Mouse (Mus musculus) CH12.LX (cell line): ENCODE data around the gene Rint1. TPM values are rescaled to one million over a fixed set of nuclear protein-coding genes. Genes with fewer than 3 reads are reported as not detected.
A peak's percentile ranks its signal among the peaks of the same experiment; 100 is the strongest.

Source experiments
- DNase-seq: peaks from one replicate; pipeline ENCODE4 v3.0.0-alpha.2; 2013; ENCODE audit errors: extremely low read depth
- H3K27ac ChIP-seq: 2 replicates; pipeline ENCODE4 v1.5.1; 2012; ENCODE audit warnings: low read depth, mild to moderate bottlenecking, control low read depth, moderate library complexity; ENCODE audit not compliant: insufficient read depth
- H3K27me3 ChIP-seq: replicated peaks from 2 replicates; pipeline ENCODE3; 2012; ENCODE audit warnings: inconsistent platforms
- H3K36me3 ChIP-seq, 2 experiments: replicated peaks in 1 of 2; 2 replicates each; pipeline versions ENCODE3 to v1.6.1; 2012; ENCODE audit warnings: inconsistent platforms in 1 of 2, low read length in 1 of 2, mild to moderate bottlenecking in 1 of 2, mixed read lengths in 1 of 2, moderate library complexity in 1 of 2; ENCODE audit not compliant: control insufficient read depth in 1 of 2, insufficient read depth in 1 of 2
- H3K4me1 ChIP-seq, 2 experiments: 2 replicates each; pipeline ENCODE4 v1.6.1; 2012; ENCODE audit warnings: inconsistent platforms in 1 of 2, moderate library complexity in 1 of 2; ENCODE audit not compliant: insufficient read depth in 2 of 2, control insufficient read depth in 1 of 2
- H3K4me2 ChIP-seq: 2 replicates; pipeline ENCODE4 v1.6.1; 2012; ENCODE audit warnings: low read depth, mild to moderate bottlenecking, control low read depth; ENCODE audit not compliant: poor library complexity, insufficient read depth, severe bottlenecking
- H3K4me3 ChIP-seq, 3 experiments: fragments of 150-350 bp in 1 of 3; sonication (generic) in 1 of 3; replicated peaks in 1 of 3; 2 replicates each; pipeline versions ENCODE3 to v1.5.1; 2011 to 2012; ENCODE audit warnings: low read depth in 2 of 3, low read length in 2 of 3, mild to moderate bottlenecking in 2 of 3, moderate library complexity in 2 of 3, control low read depth in 1 of 3, improper control_type of control experiment in 1 of 3, inconsistent platforms in 1 of 3, mixed read lengths in 1 of 3; ENCODE audit not compliant: poor library complexity in 1 of 3
- H3K79me2 ChIP-seq: replicated peaks from 2 replicates; pipeline ENCODE4 v1.6.1; 2012; ENCODE audit warnings: mild to moderate bottlenecking, moderate library complexity; ENCODE audit not compliant: control insufficient read depth, poor library complexity, insufficient read depth, severe bottlenecking; ENCODE audit errors: extremely low read depth
- H3K9ac ChIP-seq: 2 replicates; pipeline ENCODE4 v1.6.1; 2012; ENCODE audit warnings: low read depth, mild to moderate bottlenecking, control low read depth, moderate library complexity; ENCODE audit not compliant: insufficient read depth
- H3K9me3 ChIP-seq: replicated peaks from 2 replicates; pipeline ENCODE3; 2012; ENCODE audit warnings: low read length, inconsistent platforms, mixed read lengths
- CHD1 ChIP-seq: IDR thresholded peaks from 2 replicates; pipeline ENCODE4 v1.6.1; 2012; ENCODE audit warnings: low read depth, low read length, improper control_type of control experiment, inconsistent platforms
- CTCF ChIP-seq, 2 experiments: IDR thresholded peaks in 1 of 2; conservative IDR thresholded peaks in 1 of 2; 2 replicates each; pipeline ENCODE4 v1.5.1; 2011 to 2012; ENCODE audit warnings: low read depth in 2 of 2, low read length in 2 of 2, improper control_type of control experiment in 1 of 2, inconsistent platforms in 1 of 2, mild to moderate bottlenecking in 1 of 2, moderate library complexity in 1 of 2
- E2F4 ChIP-seq: IDR thresholded peaks from 2 replicates; pipeline ENCODE4 v1.6.1; 2011; ENCODE audit warnings: low read depth, low read length, improper control_type of control experiment; ENCODE audit not compliant: insufficient replicate concordance
- ETS1 ChIP-seq: conservative IDR thresholded peaks from 2 replicates; pipeline ENCODE4 v1.6.1; 2012; ENCODE audit warnings: low read depth, mild to moderate bottlenecking, inconsistent platforms, low read length, improper control_type of control experiment, moderate library complexity
- GABPA ChIP-seq: IDR thresholded peaks from 2 replicates; pipeline ENCODE4 v1.6.1; 2012; ENCODE audit warnings: low read depth, low read length, improper control_type of control experiment, inconsistent platforms; ENCODE audit not compliant: insufficient replicate concordance
- MAFK ChIP-seq: IDR thresholded peaks from 2 replicates; pipeline ENCODE4 v1.6.1; 2011; ENCODE audit warnings: low read length, improper control_type of control experiment; ENCODE audit not compliant: insufficient replicate concordance
- MAX ChIP-seq: IDR thresholded peaks from 2 replicates; pipeline ENCODE4 v1.6.1; 2011; ENCODE audit warnings: low read length, improper control_type of control experiment
- MAZ ChIP-seq: IDR thresholded peaks from 2 replicates; pipeline ENCODE4 v1.6.1; 2012; ENCODE audit warnings: low read depth, mild to moderate bottlenecking, inconsistent platforms, low read length, improper control_type of control experiment, moderate library complexity
- NELFE ChIP-seq: IDR thresholded peaks from 2 replicates; pipeline ENCODE4 v1.6.1; 2011; ENCODE audit warnings: low read depth, low read length, improper control_type of control experiment
- NRF1 ChIP-seq: IDR thresholded peaks from 2 replicates; pipeline ENCODE4 v1.6.1; 2014; ENCODE audit warnings: low read depth, mild to moderate bottlenecking, inconsistent platforms, low read length, improper control_type of control experiment, moderate library complexity
- PAX5 ChIP-seq: IDR thresholded peaks from 2 replicates; pipeline ENCODE4 v1.6.1; 2012; ENCODE audit warnings: low read length, inconsistent platforms, mixed read lengths
- POLR2A ChIP-seq: IDR thresholded peaks from 2 replicates; pipeline ENCODE4 v1.6.1; 2011; ENCODE audit warnings: low read depth, mild to moderate bottlenecking, improper control_type of control experiment, low read length
- SMC3 ChIP-seq: IDR thresholded peaks from 2 replicates; pipeline ENCODE4 v1.6.1; 2011; ENCODE audit warnings: low read depth, low read length, improper control_type of control experiment
- USF1 ChIP-seq: IDR thresholded peaks from 2 replicates; pipeline ENCODE4 v1.6.1; 2014; ENCODE audit warnings: low read depth, mild to moderate bottlenecking, inconsistent platforms, low read length, improper control_type of control experiment
- USF2 ChIP-seq: conservative IDR thresholded peaks from 2 replicates; pipeline ENCODE4 v1.6.1; 2011; ENCODE audit warnings: low read depth, low read length, improper control_type of control experiment
- dilution Hi-C: fragments of 300-500 bp; cut with MboI; formaldehyde crosslinking; loops from 2 replicates; pipeline ENCODE4 v1.14.3; 2020; ENCODE audit warnings: low sequenced_read_pairs; ENCODE audit not compliant: extremely low pct_unique_long_range_greater_than_20kb, extremely low pct_ligation_motif_present
- in situ Hi-C: fragments of 300-500 bp; cut with MboI; formaldehyde crosslinking; loops from 3 replicates; pipeline ENCODE4 v1.14.3; 2019; ENCODE audit warnings: low sequenced_read_pairs, low pct_ligation_motif_present, low pct_unique_long_range_greater_than_20kb, mixed read lengths
- polyA plus RNA-seq: library from polyadenylated mRNA; unstranded; fragments of >175 nt; gene quantifications from 2 replicates; pipeline ENCODE4 v1.2.1, GENCODE M21; 2012; ENCODE audit warnings: low read depth; ENCODE audit not compliant: insufficient read length
- total RNA-seq, 2 experiments: library from RNA; depleted of rRNA; stranded (reverse); fragments of 300-350 nt in 1 of 2; fragments of >200 nt in 1 of 2; gene quantifications; 2 replicates each; pipeline ENCODE4 v1.2.3; 2012 to 2014

Rint1 gene
- total and polyA plus RNA-seq, 3 experiments = 14.7 to 17.6 (median 16.2) TPM

DNA sequence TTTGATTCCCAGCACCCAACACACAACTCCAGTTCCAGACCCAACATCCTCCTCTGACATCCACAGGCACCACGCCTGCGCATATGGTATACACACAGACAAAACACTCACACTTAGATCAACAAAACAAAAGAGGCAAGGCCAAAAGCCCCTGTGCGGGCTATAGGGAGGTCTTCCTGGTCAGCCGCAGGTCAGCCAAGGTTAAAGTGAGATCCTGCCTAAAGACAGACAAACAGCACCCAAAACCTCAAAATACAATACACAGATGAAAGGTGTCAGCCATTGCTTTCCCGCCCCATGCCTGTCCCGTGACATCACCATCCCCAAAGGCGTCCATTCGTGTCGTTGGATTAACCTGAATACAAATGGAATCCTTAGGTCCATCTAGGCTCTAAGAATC is 31.9 kb upstream of the Rint1 start:
- H3K27ac ChIP-seq = no peak overlapping the region
- H3K79me2 ChIP-seq = no peaks in the 10 kb centered on the region
- in situ Hi-C loops = loop anchor here (25.0 kb wide), 1 partner anchor 368 kb away; no protein-coding TSS in a partner anchor
- H3K36me3 ChIP-seq = peaks cover 54 to 87% of the 10 kb centered on the region in 2 experiments
- H3K4me2 ChIP-seq = no peak overlapping the region
- DNase-seq = no peak
- peaks cover 0 to 8% of the 10 kb centered on the region in 2 experiments; a peak in 2 of 4 replicates for H3K4me1 ChIP-seq
- H3K9ac ChIP-seq = no peak overlapping the region
- dilution Hi-C loops = no loop called here
- H3K9me3 ChIP-seq = peaks cover 2% of the 10 kb centered on the region
- no peaks in the 10 kb centered on the region for H3K27me3 ChIP-seq
- no peak for TF ChIP-seq CTCF (conservative IDR thresholded peaks at IDR 0.05 in 1 of 2, IDR thresholded peaks at IDR 0.05 in 1 of 2; ENCODE audit: low read depth in 2 of 2, low read length in 2 of 2)
- no peak for TF ChIP-seq NRF1
- no peak for TF ChIP-seq USF2
- TF ChIP-seq CHD1 = no peak
- TF ChIP-seq POLR2A = no peak
- TF ChIP-seq NELFE = no peak
- no peak for TF ChIP-seq USF1
- no peak for TF ChIP-seq ETS1
- no peak for TF ChIP-seq MAX
- TF ChIP-seq MAZ = no peak
- TF ChIP-seq E2F4 = no peak
- no peak for TF ChIP-seq PAX5
- no peak for TF ChIP-seq MAFK
- TF ChIP-seq SMC3 = no peak
- TF ChIP-seq GABPA = no peak
- H3K4me3 ChIP-seq = no peak overlapping the region

DNA sequence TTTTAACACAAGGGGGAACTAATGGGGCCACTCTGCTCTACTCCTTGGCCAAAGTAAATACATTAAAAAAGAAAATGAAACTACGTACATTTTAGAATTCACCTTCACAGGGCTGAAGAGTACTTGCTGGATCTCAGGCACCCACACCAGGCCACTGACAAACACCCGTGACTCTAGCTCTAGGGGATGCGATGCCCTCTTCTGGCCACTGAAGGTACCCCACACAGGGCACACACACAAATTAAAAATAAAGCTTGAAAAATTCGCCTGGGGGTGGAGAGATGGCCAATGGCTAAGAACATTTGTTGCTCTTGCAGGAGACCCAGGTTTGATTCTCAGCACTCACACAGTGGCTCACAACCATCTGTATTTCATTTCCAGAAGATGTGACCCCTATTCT is 31.1 kb upstream of the Rint1 start:
- no peak for DNase-seq
- in situ Hi-C loops = loop anchor here (25.0 kb wide), 1 partner anchor 369 kb away; no protein-coding TSS in a partner anchor

More for the DNA sequence above, 31.1 kb upstream of the Rint1 start:
- Histone ChIP-seq H3K27ac (no peak overlapping the region), H3K4me2 (no peak overlapping the region), H3K4me1 (peaks cover 0 to 2% of the 10 kb centered on the region in 2 experiments; a peak in 2 of 4 replicates), H3K9me3 (peaks cover 2% of the 10 kb centered on the region), H3K4me3 (no peak overlapping the region), H3K9ac (no peak overlapping the region), H3K27me3 (no peaks in the 10 kb centered on the region), H3K36me3 (peaks cover 51 to 85% of the 10 kb centered on the region in 2 experiments), H3K79me2 (no peaks in the 10 kb centered on the region)
- peak; percentile 16 to 32; a peak in 1 of 4 replicates for TF ChIP-seq CTCF (conservative IDR thresholded peaks at IDR 0.05 in 1 of 2, IDR thresholded peaks at IDR 0.05 in 1 of 2; ENCODE audit: low read depth in 2 of 2, low read length in 2 of 2)
- TF ChIP-seq GABPA = no peak
- TF ChIP-seq CHD1 = no peak
- dilution Hi-C loops = no loop called here
